Mouse (Mus musculus) lung, adult 18-20 months (tissue): Measurements from ENCODE around the gene Gm14147.
"Not testable (repeated sequence)": the region's sequence is repeated elsewhere in the genome, so short reads cannot be mapped to it uniquely, and the experiment has no call there.

Experiments used
- DNase-seq, 2 experiments: peaks; one replicate each; pipeline ENCODE4 v3.0.0; 2022; ENCODE audit warnings: mixed read lengths in 2 of 2

Gene Gm14147

DNA sequence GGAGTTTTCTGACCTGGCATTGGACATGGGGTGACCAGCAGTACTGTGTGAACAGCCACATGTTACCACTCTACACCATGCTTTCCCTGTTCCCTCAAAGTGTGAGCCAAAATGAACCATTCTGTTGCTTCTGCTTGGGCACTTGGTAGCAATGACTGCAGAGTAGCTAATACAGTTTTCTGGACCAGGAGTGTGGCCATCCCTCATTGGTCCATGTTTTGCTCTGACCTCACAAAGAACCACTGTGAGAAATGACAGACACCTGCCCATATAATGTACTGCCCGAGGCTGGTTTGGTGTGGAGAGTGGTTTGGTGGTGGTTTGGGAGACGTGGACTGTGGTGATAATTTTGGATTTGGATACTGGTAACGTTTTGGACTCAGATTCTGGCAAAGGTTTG, at the start of gene Gm14147:
Gm14147 (plus strand) TSS at position 301 of the 400 bp plus-strand sequence.
- DNase-seq, result not testable (repeated sequence)

DNA sequence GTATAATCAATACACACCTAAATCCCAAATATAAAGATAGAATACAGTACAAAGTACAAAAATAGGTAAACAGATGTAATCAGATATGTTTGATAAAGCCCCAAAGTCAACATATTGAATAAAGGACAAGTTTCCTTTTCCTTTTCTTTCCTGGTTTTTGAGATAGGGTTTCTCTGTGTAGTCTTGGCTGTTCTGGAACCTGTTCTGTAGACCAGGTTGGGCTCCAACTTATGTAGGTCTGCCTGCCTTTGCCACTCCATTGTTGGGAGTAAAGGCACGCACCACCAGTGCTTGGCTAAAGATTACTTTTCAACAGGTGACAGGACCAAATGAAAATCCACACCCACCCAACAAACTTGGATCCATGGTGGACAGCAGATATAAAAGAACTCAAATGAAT, 41.4 kb upstream of the Gm14147 start:
- no peak for DNase-seq

DNA sequence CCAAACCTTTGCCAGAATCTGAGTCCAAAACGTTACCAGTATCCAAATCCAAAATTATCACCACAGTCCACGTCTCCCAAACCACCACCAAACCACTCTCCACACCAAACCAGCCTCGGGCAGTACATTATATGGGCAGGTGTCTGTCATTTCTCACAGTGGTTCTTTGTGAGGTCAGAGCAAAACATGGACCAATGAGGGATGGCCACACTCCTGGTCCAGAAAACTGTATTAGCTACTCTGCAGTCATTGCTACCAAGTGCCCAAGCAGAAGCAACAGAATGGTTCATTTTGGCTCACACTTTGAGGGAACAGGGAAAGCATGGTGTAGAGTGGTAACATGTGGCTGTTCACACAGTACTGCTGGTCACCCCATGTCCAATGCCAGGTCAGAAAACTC, 5.8 kb upstream of the Gm14147 start, which contains the start of gene Gm14151:
Gm14151 (minus strand) TSS at position 101 of the 400 bp plus-strand sequence.
- DNase-seq, result not testable (repeated sequence)
